Mouse (Mus musculus) limb, embryonic 11.5 days (tissue): Measurements from ENCODE around the gene Atg4a. TPM values are rescaled to one million over a fixed set of nuclear protein-coding genes. Genes with fewer than 3 reads are reported as not detected.

ENCODE experiments used
- ATAC-seq: fragments of 200-750 bp; cut with Nextera tagmentation; 2 replicates; pipeline ENCODE4 v1.8.0; 2017; ENCODE audit warnings: low read depth; ENCODE audit not compliant: insufficient number of reproducible peaks, low FRiP score, low TSS enrichment
- DNase-seq: peaks from one replicate; pipeline ENCODE4 v3.0.0-alpha.2; 2015; ENCODE audit warnings: low spot score
- H3K27ac ChIP-seq: fragments of 300-500 bp; sonication (generic); replicated peaks from 2 replicates; pipeline ENCODE4 v1.5.1; 2014; ENCODE audit warnings: low read depth, mild to moderate bottlenecking, low read length
- H3K27me3 ChIP-seq: fragments of 300-500 bp; sonication (generic); 2 replicates; pipeline ENCODE4 v1.6.1; 2014; ENCODE audit warnings: mild to moderate bottlenecking, low read length, mixed read lengths; ENCODE audit not compliant: control insufficient read depth, insufficient read depth
- H3K36me3 ChIP-seq: fragments of 300-500 bp; sonication (generic); 2 replicates; pipeline ENCODE4 v1.6.1; 2014; ENCODE audit warnings: mild to moderate bottlenecking, low read length, moderate library complexity, mixed read lengths; ENCODE audit not compliant: control insufficient read depth, insufficient read depth
- H3K4me1 ChIP-seq: fragments of 300-500 bp; sonication (generic); 2 replicates; pipeline ENCODE4 v1.6.1; 2014; ENCODE audit warnings: low read length, mixed read lengths; ENCODE audit not compliant: control insufficient read depth, insufficient read depth
- H3K4me2 ChIP-seq: fragments of 300-500 bp; sonication (generic); 2 replicates; pipeline ENCODE4 v1.6.1; 2014; ENCODE audit warnings: low read depth, mild to moderate bottlenecking, moderate library complexity; ENCODE audit not compliant: severe bottlenecking
- H3K4me3 ChIP-seq: fragments of 300-500 bp; sonication (generic); 2 replicates; pipeline ENCODE4 v1.5.1; 2014; ENCODE audit warnings: low read depth, low read length
- H3K9ac ChIP-seq: fragments of 300-500 bp; sonication (generic); 2 replicates; pipeline ENCODE4 v1.6.1; 2014; ENCODE audit warnings: mild to moderate bottlenecking, low read length
- H3K9me3 ChIP-seq: fragments of 300-500 bp; sonication (generic); 2 replicates; pipeline ENCODE4 v1.6.1; 2016; ENCODE audit warnings: low read length; ENCODE audit not compliant: control insufficient read depth
- WGBS: fragments of 180-500 bp; shearing (Covaris S2); extraction: QIAGEN DNeasy Blood & Tissue Kit; methylation state at CpG from one replicate; pipeline ENCODE4 v1.1.7; 2014; 5-methylcytosine and 5-hydroxymethylcytosine counted together
- polyA plus RNA-seq: library from polyadenylated mRNA; unstranded; fragments of >200 nt; fragmentation: Nextera tagmentation; extraction: Ambion mirVana; gene quantifications from 2 replicates; pipeline ENCODE4 v1.2.1, GENCODE M21; 2014

Gene Atg4a
- polyA plus RNA-seq, 1 experiment from 2014 or later = 15.3 TPM

DNA sequence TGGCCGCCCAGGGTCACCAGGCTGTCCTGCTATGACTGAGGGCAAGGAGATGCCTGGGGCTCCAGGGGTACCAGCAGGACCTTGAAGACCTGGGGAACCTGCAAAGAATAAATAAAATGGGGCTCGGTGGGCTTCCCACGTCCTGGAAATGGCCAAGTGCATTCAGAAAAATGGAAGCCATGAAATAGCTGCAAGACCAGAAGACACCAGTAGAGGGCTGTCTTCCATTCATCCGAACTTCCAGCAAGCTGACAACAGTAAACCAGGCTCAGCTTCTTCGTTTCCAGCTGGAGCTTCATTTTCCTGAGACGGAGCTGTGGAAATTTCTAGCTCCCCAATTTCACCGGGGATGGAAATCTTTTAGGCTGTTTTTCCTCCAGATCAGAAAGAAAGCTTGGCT is 218.6 kb downstream of the Atg4a start:
- Histone ChIP-seq H3K27me3 (peaks cover 2% of the 10 kb centered on the region; the same call in 1 of the 2 replicates), H3K4me1 (no peaks in the 10 kb centered on the region), H3K27ac (no peak overlapping the region), H3K36me3 (no peaks in the 10 kb centered on the region), H3K9ac (no peak overlapping the region), H3K4me2 (no peak overlapping the region), H3K9me3 (no peaks in the 10 kb centered on the region), H3K4me3 (no peak overlapping the region)
- WGBS = 47% methylated on average over 7 of the region's 7 CpGs
- ATAC-seq = no peak
- peak; percentile 63 for DNase-seq

DNA sequence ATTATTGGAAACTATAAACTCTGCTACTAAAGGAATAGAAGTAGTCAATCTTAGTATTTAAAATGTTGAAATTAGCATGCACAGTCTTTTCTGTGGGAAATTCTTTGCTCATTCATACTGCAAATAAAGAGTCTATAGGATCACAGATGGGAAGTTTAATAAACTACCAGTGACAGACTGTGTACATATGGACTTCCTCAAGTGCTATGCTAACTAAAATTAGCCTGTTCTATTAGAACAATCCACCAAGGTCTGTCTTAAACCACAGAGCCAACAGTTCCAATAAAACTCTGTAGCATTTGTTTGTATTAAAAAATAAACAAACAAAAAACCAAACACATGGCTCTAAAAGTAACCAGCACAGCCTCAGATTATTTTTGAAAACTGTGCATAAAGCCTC is 238.3 kb downstream of the Atg4a start:
- H3K27ac ChIP-seq = no peak overlapping the region
- H3K27me3 ChIP-seq = peaks cover 13% of the 10 kb centered on the region
- no peak overlapping the region for H3K4me2 ChIP-seq
- H3K9ac ChIP-seq = no peak overlapping the region
- H3K36me3 ChIP-seq = no peaks in the 10 kb centered on the region
- H3K4me3 ChIP-seq = no peak overlapping the region
- DNase-seq = no peak
- H3K9me3 ChIP-seq = no peaks in the 10 kb centered on the region
- no peaks in the 10 kb centered on the region for H3K4me1 ChIP-seq
- no peak for ATAC-seq

DNA sequence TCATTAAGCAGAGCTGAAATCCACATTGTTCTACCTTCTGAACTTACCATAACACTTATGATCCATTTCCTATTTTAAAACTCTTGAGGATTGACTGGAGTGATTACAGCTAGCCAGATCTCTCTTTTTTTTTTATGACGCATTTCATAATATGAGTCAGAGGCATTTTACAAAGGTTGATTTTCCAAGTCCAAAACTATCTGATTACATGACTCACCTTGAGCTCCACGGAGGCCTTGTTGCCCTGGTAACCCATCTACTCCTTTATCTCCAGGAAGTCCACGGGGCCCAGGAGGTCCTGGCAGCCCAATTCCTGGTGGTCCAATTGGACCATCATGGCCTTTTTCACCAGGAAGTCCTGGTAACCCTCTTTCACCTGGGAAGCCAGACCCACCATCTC is 242.3 kb downstream of the Atg4a start:
- H3K36me3 ChIP-seq = no peaks in the 10 kb centered on the region
- H3K27ac ChIP-seq = no peak overlapping the region
- no peak overlapping the region for H3K4me3 ChIP-seq
- 0 out of 2 replicates have a peak, but pooled peaks cover 3% of the 10 kb centered on the region for H3K27me3 ChIP-seq
- ATAC-seq (no peak), DNase-seq (no peak)
- H3K4me1 ChIP-seq = no peaks in the 10 kb centered on the region
- no peaks in the 10 kb centered on the region for H3K9me3 ChIP-seq
- H3K9ac ChIP-seq = no peak overlapping the region
- no peak overlapping the region for H3K4me2 ChIP-seq
- 85% methylated on average over 3 of the region's 3 CpGs for WGBS

DNA sequence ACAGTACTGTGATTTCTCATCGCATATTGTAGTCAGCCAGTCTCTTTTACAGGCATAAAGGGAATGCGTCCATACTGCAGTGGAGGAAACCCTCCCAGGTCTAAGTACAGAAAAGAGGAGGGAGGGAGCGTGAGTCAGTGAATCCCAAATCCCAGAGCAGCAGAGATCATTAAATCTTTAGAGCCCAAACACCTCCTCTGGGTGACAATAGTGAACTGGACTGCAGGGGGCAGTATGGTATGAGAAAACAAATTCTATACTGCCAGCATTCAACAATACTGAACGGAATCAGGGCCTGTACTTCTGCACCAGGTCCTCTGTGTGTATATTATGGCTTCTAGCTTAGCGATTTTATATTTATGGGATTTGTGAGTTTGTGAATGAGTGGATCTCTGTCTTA is 256.1 kb downstream of the Atg4a start:
- ATAC-seq (no peak), DNase-seq (peak; percentile 50)
- Histone ChIP-seq H3K27ac (no peak overlapping the region), H3K4me3 (no peak overlapping the region), H3K36me3 (no peaks in the 10 kb centered on the region), H3K4me2 (no peak overlapping the region), H3K27me3 (peaks cover 15% of the 10 kb centered on the region; the same call in 1 of the 2 replicates), H3K9me3 (no peaks in the 10 kb centered on the region), H3K4me1 (no peaks in the 10 kb centered on the region), H3K9ac (no peak overlapping the region)
- WGBS = 39% methylated on average over 5 of the region's 5 CpGs

Other genes with a start within 250 kb of the Atg4a start
- gene Tex13b, start 143.5 kb upstream of the Atg4a start, polyA plus RNA-seq = not detected in 2 replicates
- 0.11 TPM in 1 of 2 replicates, not detected in the other for gene Vsig1, start 49.3 kb upstream of the Atg4a start, polyA plus RNA-seq
- 43.1 and 48.1 TPM in 2 replicates for gene Psmd10, start 179 bp upstream of the Atg4a start, polyA plus RNA-seq